Mouse (Mus musculus) limb, embryonic 12.5 days (tissue): ENCODE measurements at regions not wholly inside any gene's neighbourhood (a gene's known extent, or its start where the extent isn't known, plus 50 kb on each side); places are given as distances from the start of the nearest gene placed in this dataset.
"Not testable (repeated sequence)": the region's sequence is repeated elsewhere in the genome, so short reads cannot be mapped to it uniquely, and the experiment has no call there.

Source experiments
- ATAC-seq: fragments of 200-750 bp; cut with Nextera tagmentation; 2 replicates; pipeline ENCODE4 v1.8.0; 2017; ENCODE audit warnings: low read depth, moderate TSS enrichment; ENCODE audit not compliant: insufficient number of reproducible peaks, insufficient read depth, low FRiP score, low TSS enrichment
- H3K27ac ChIP-seq: fragments of 300-500 bp; sonication (generic); 2 replicates; pipeline ENCODE4 v1.5.1; 2016; ENCODE audit warnings: mild to moderate bottlenecking, moderate library complexity
- H3K27me3 ChIP-seq: fragments of 300-500 bp; sonication (generic); 2 replicates; pipeline ENCODE4 v1.6.1; 2016; ENCODE audit warnings: mild to moderate bottlenecking, moderate library complexity
- H3K36me3 ChIP-seq: fragments of 300-500 bp; sonication (generic); 2 replicates; pipeline ENCODE4 v1.6.1; 2016; ENCODE audit warnings: mild to moderate bottlenecking, moderate library complexity
- H3K4me1 ChIP-seq: fragments of 300-500 bp; sonication (generic); replicated peaks from 2 replicates; pipeline ENCODE4 v1.6.1; 2016
- H3K4me2 ChIP-seq: fragments of 300-500 bp; sonication (generic); 2 replicates; pipeline ENCODE4 v1.6.1; 2016; ENCODE audit warnings: mild to moderate bottlenecking, moderate library complexity
- H3K4me3 ChIP-seq: fragments of 300-500 bp; sonication (generic); replicated peaks from 2 replicates; pipeline ENCODE4 v1.5.1; 2016; ENCODE audit warnings: mild to moderate bottlenecking
- H3K9ac ChIP-seq: fragments of 300-500 bp; sonication (generic); replicated peaks from 2 replicates; pipeline ENCODE4 v1.6.1; 2016; ENCODE audit warnings: mild to moderate bottlenecking, moderate library complexity
- H3K9me3 ChIP-seq: fragments of 300-500 bp; sonication (generic); 2 replicates; pipeline ENCODE4 v1.6.1; 2016; ENCODE audit warnings: mild to moderate bottlenecking, moderate library complexity
- WGBS: fragments of 180-500 bp; shearing (Covaris S2); methylation state at CpG from one replicate; pipeline ENCODE4 v1.1.7; 2016; 5-methylcytosine and 5-hydroxymethylcytosine counted together

DNA sequence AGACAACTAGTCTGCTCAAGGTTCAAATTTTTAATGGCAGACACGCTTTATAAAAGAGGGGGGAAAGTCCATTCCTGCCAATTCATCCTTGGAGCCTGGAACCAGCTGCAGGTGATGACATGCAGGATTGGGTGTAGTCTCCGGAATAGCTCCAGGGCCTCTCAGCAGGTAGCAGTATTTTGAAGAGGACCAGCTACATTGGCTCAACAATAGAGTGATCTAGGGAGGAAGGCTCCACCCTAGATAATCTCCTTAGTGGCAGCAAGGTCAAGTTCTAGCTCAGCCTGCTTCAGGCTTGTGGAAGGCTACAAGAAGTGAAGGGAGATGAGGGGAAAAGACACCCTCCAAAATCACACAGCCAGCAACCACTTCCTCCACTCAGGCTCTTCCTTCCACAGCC, 1405.1 kb downstream of the 4930444P10Rik start:
- H3K9ac ChIP-seq, H3K27ac ChIP-seq, H3K4me1 ChIP-seq, H3K27me3 ChIP-seq, H3K4me2 ChIP-seq, H3K36me3 ChIP-seq, ATAC-seq, H3K4me3 ChIP-seq, H3K9me3 ChIP-seq: not testable (repeated sequence)
- 73% methylated on average over 2 of the region's 2 CpGs for WGBS

DNA sequence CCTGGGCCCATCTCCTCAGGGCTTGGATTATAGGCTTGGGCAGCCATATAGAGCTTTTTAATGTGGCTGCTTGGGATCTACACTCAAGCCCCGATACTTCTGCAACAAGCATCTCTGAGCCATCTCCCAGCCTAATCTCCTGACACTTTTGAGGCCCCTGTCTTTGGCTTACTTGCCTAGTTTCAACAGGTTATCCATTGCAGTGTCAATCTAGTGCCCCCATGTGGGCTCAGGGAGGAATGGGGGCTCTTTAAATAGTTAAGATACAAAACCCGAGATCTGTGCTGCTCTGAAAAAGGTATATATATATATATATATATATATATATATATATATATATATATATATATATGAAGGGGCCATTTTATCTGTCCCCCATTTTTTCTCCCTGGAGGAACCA, 1407.0 kb downstream of the 4930444P10Rik start:
- no peak overlapping the region for H3K9ac ChIP-seq
- H3K36me3 ChIP-seq = no peaks in the 10 kb centered on the region
- no peak overlapping the region for H3K4me2 ChIP-seq
- H3K27ac ChIP-seq = no peak overlapping the region
- H3K9me3 ChIP-seq = no peaks in the 10 kb centered on the region
- no peaks in the 10 kb centered on the region for H3K27me3 ChIP-seq
- 52% methylated on average over 2 of the region's 2 CpGs for WGBS
- ATAC-seq = no peak
- H3K4me3 ChIP-seq = no peak overlapping the region
- H3K4me1 ChIP-seq = no peaks in the 10 kb centered on the region

GRCm38 (mm10) chr1:14680443-14680842, 1412.7 kb downstream of the 4930444P10Rik start:
- 87% methylated on average over 3 of the region's 3 CpGs for WGBS
- Histone ChIP-seq H3K4me3 (no peak overlapping the region), H3K36me3 (no peaks in the 10 kb centered on the region), H3K27ac (no peak overlapping the region), H3K9ac (no peak overlapping the region), H3K4me2 (no peak overlapping the region), H3K9me3 (no peaks in the 10 kb centered on the region), H3K27me3 (no peaks in the 10 kb centered on the region), H3K4me1 (no peaks in the 10 kb centered on the region)
- ATAC-seq = no peak

- no peak overlapping the region for H3K9ac ChIP-seq
- H3K4me3 ChIP-seq = no peak overlapping the region
- WGBS = 18% methylated on average over 6 of the region's 6 CpGs
- peaks cover 4% of the 10 kb centered on the region; the same call in 1 of the 2 replicates for H3K27me3 ChIP-seq
- no peak for ATAC-seq
- H3K27ac ChIP-seq = no peak overlapping the region
- no peaks in the 10 kb centered on the region for H3K9me3 ChIP-seq
- no peaks in the 10 kb centered on the region for H3K4me1 ChIP-seq
- H3K4me2 ChIP-seq = no peak overlapping the region
- H3K36me3 ChIP-seq = no peaks in the 10 kb centered on the region
Observed at GRCm38 (mm10) chr1:14672393-14672999, 1420.6 kb downstream of the 4930444P10Rik start.

DNA sequence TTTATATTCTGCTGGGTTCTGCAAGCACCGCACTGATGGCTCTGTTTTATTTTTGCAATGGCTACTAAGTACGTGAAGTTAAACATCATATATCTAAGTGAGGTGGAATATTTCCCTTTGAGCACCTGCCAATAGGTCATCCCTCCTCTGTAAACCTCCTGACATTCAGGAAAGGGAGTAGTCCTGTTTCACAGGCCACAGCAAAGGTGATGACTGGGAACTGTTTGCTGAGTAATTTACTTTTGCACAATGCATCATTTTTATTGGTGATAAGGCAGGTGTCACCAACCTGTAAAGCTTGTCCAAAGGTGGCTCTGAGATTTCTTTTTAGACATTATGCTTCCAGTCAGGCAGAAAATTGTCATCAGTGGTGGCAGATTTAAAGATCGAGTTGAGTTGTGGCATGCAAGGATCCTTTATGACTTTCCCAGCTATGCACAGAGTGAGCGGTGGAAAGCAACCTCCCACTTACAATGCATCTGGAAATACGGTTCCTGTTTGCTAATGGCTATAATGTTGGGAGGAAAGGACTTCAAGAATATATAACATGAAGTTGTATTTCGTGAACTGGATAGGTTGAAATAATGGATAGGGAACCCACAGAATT, 1430.3 kb downstream of the 4930444P10Rik start:
- no peaks in the 10 kb centered on the region for H3K9me3 ChIP-seq
- peaks cover 7% of the 10 kb centered on the region; the same call in 1 of the 2 replicates for H3K4me1 ChIP-seq
- peaks cover 6% of the 10 kb centered on the region; the same call in 1 of the 2 replicates for H3K27me3 ChIP-seq
- no peak overlapping the region for H3K27ac ChIP-seq
- ATAC-seq = no peak
- H3K9ac ChIP-seq = no peak overlapping the region
- H3K4me2 ChIP-seq = no peak overlapping the region
- 43% methylated on average over 6 of the region's 6 CpGs for WGBS
- H3K4me3 ChIP-seq = no peak overlapping the region
- H3K36me3 ChIP-seq = no peaks in the 10 kb centered on the region

DNA sequence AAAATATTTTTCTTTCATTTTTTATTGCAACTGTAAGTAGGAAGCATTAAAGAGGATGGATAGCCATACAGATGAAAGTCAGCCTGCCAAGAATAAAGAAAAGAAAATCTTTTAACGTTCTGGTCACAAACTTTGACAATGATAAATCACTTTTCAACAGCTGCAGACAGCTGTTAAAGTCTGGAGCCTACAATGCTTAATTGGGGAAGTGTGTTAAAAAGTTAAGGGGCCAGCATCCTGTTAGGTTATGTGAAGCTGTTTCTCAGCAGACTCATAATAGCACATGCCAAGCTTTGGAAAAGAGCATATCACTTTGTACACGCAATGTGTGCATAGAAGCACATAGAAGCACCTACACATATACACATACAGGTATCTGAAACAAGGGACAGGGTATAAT, 1431.3 kb downstream of the 4930444P10Rik start:
- Histone ChIP-seq H3K27me3 (0 out of 2 replicates have a peak, but pooled peaks cover 4% of the 10 kb centered on the region), H3K9ac (no peak overlapping the region), H3K27ac (no peak overlapping the region), H3K9me3 (no peaks in the 10 kb centered on the region), H3K4me3 (no peak overlapping the region), H3K36me3 (no peaks in the 10 kb centered on the region), H3K4me1 (peaks cover 7% of the 10 kb centered on the region; the same call in 1 of the 2 replicates), H3K4me2 (no peak overlapping the region)
- no peak for ATAC-seq
- WGBS = 16% methylated on average over 2 of the region's 2 CpGs

- no peaks in the 10 kb centered on the region for H3K27me3 ChIP-seq
- H3K27ac ChIP-seq = no peak overlapping the region
- no peaks in the 10 kb centered on the region for H3K4me1 ChIP-seq
- no peak overlapping the region for H3K4me3 ChIP-seq
- no peaks in the 10 kb centered on the region for H3K9me3 ChIP-seq
- no peak for ATAC-seq
- no peak overlapping the region for H3K9ac ChIP-seq
- no peak overlapping the region for H3K4me2 ChIP-seq
- no peaks in the 10 kb centered on the region for H3K36me3 ChIP-seq
- WGBS = 87% methylated on average over 2 of the region's 2 CpGs
Observed at GRCm38 (mm10) chr1:14650346-14650745, 1442.8 kb downstream of the 4930444P10Rik start.

DNA sequence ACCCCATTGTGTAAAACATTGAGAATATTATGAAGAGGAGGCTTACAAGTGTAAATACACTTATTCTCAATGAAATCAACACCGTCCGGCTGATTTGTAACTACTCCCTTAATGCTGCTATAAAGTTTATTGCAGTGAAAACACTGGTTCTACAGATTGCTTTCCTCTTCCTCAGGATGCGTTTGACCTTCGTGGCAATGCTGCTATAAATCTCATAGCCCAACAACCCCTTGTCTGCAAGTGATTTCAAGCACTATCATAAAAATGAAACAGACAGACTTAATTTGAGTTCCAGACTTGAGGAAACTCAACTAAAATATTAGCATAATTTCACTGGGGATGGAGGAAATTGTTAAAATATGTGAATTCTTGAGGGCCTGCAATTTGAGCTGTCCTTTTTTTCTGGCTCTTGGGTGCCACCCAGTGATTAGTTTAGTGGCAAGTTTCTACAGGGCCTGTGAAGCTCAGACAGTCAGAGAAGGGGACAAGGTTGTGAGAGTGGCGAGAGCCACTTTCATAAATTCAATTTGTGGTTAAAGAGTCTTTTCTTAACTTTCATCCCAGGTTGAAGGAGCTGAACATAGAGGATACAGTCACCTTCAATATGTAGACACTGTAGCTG, 1457.4 kb downstream of the 4930444P10Rik start:
- no peaks in the 10 kb centered on the region for H3K36me3 ChIP-seq
- H3K9me3 ChIP-seq = no peaks in the 10 kb centered on the region
- H3K9ac ChIP-seq = no peak overlapping the region
- no peak overlapping the region for H3K4me3 ChIP-seq
- H3K4me1 ChIP-seq = peaks cover 6% of the 10 kb centered on the region
- 11% methylated on average over 5 of the region's 5 CpGs for WGBS
- H3K27ac ChIP-seq = no peak overlapping the region
- ATAC-seq = peak; percentile 59; the same call in 1 of the 2 replicates
- no peak overlapping the region for H3K4me2 ChIP-seq
- peaks cover 33% of the 10 kb centered on the region for H3K27me3 ChIP-seq

GRCm38 (mm10) chr1:14631994-14632393, 1461.1 kb downstream of the 4930444P10Rik start:
- WGBS = 50% methylated on average over 4 of the region's 4 CpGs
- Histone ChIP-seq H3K4me2 (no peak overlapping the region), H3K9me3 (no peaks in the 10 kb centered on the region), H3K36me3 (no peaks in the 10 kb centered on the region), H3K4me3 (no peak overlapping the region), H3K27me3 (peaks cover 22% of the 10 kb centered on the region), H3K4me1 (peaks cover 6% of the 10 kb centered on the region), H3K27ac (no peak overlapping the region), H3K9ac (no peak overlapping the region)
- ATAC-seq = no peak

DNA sequence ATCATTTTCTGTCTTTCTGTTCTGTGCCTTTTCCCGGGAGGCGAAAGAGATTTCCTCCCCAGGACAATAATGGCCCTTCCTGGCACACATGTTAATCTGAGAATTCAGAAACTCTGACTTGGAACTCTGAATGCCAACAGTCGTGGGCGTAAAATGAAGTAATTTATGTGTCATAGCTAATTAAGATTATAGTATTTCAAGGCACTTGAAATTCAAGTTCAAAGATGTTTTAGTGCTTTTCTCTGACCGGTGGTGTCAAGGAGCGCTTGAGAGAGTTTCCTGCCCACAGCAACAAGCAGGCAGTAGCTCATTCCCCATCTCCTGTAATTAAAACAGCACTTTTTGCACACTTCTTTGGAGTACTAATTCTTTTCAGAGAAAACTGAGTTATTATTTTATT, 1465.9 kb downstream of the 4930444P10Rik start:
- H3K4me2 ChIP-seq = no peak overlapping the region
- H3K36me3 ChIP-seq = no peaks in the 10 kb centered on the region
- H3K9ac ChIP-seq = no peak overlapping the region
- H3K4me1 ChIP-seq = no peaks in the 10 kb centered on the region
- H3K9me3 ChIP-seq = no peaks in the 10 kb centered on the region
- ATAC-seq = no peak
- WGBS = 38% methylated on average over 6 of the region's 6 CpGs
- H3K27me3 ChIP-seq = peaks cover 24% of the 10 kb centered on the region
- no peak overlapping the region for H3K27ac ChIP-seq
- H3K4me3 ChIP-seq = no peak overlapping the region

DNA sequence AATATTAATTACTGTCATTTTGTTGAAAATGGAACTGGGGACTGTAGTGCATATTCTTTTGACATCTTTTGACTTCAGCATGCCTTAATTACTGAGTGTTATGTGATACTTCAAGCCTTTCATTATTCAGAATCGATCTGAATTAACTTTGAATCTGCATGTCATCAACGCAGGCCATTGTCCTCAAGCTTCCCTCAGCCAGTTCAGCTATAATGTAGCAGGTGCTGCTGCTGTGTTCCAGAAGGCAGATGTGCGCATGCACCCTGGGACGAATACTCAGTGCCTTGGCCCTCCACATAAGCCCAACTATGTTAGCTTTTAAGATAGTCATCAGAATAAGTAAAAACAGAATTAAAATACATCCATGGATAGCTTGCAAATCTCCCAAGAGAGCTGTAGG, 1466.4 kb downstream of the 4930444P10Rik start:
- WGBS = 75% methylated on average over 4 of the region's 4 CpGs
- no peak overlapping the region for H3K4me2 ChIP-seq
- no peak overlapping the region for H3K4me3 ChIP-seq
- peaks cover 20% of the 10 kb centered on the region; the same call in 1 of the 2 replicates for H3K27me3 ChIP-seq
- H3K9ac ChIP-seq = no peak overlapping the region
- no peaks in the 10 kb centered on the region for H3K4me1 ChIP-seq
- H3K9me3 ChIP-seq = no peaks in the 10 kb centered on the region
- H3K27ac ChIP-seq = no peak overlapping the region
- H3K36me3 ChIP-seq = no peaks in the 10 kb centered on the region
- ATAC-seq = no peak
